Mouse (Mus musculus) forelimb bud, embryonic 11.5 days (tissue): ENCODE results near the gene Krt33b.

Experiments used
- DNase-seq: peaks from one replicate; pipeline ENCODE4 v3.0.0-alpha.2; 2012; ENCODE audit warnings: low read depth, low spot score

Gene Krt33b

DNA sequence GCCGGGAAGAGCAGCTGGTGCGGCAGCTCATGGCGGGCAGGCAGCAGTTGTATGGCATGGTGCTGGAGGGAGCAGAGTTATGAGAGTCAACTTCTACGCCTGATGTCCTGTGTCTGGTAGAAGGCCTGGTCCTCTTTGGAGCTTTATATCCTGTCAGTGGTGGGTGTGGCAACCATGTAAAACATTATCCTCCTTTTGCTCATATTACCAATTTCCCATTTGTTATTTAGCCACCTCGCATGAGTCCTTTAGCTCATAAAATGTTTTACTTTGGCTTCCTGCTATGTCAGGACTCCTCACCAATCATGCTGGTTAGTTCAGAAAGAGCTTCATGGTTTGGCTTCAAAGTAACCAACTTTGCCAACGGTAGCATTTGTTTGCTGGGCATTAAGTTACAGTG is at the start of gene Krt33b:
Gene Krt33b, minus strand, starts transcription at position 101 of the 400 bp plus-strand sequence.
- DNase-seq: no peak

- DNase-seq: no peak
Measured at GRCm38 (mm10) chr11:100073873-100074272, 44.2 kb upstream of the Krt33b start.

GRCm38 (mm10) chr11:100067293-100068036 is 37.8 kb upstream of the Krt33b start:
- DNase-seq: no peak

DNA sequence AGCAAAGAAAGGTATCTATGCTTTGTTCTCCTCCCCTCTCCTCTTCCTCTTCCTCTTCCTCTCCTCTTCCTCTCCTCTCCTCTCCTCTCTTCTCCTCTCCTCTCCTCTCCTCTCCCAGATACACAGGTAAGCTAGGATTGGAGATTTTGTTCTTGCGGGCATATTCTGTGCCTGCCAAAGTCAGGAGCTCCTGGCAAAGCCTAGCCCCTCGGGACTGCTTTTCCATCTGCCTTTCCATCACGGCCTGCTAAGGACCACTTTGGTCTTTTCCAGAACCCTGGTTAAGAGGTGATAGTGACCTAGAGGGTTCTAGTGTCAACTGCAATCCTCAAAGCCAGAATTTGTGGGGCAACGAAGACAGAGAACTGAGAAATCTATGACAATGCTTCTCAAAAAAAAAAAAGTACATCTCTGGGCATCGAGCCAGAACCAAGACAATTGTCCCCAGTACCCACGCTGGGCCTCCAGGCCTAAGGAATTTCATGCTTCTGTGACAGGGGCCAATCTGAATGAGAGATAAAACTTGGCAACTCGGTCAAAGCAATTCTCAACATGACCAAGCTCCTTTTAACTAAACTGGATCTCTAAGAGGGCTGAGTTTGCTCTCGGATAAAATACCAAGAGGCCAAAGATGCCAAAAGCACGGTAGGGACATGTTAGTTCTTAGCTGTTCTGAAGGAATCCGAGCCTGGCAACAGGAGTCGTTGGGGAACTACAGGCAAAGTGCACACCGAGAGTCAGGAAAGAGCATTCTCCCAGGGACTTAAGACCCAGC is 36.8 kb upstream of the Krt33b start:
- DNase-seq: no peak

DNA sequence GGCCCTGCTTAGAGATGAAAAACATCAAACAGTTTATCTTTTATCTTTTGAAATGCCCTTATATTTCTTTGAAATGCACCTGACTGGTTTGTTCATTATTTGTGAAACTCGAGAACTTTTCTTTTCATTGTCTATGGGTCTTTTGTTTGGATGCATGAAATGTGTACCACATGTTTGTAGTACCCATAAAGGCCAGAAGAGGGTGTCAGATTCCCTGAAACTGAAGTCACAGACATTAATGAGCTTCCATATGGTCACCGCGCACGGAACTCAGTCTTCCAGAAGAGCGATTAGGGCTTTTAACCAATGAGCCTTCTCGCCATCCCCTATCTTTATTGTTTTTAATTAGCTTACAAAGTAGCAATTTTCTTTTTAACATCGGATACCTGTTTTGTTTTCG is 29.2 kb upstream of the Krt33b start:
- DNase-seq: peak; percentile 14

DNA sequence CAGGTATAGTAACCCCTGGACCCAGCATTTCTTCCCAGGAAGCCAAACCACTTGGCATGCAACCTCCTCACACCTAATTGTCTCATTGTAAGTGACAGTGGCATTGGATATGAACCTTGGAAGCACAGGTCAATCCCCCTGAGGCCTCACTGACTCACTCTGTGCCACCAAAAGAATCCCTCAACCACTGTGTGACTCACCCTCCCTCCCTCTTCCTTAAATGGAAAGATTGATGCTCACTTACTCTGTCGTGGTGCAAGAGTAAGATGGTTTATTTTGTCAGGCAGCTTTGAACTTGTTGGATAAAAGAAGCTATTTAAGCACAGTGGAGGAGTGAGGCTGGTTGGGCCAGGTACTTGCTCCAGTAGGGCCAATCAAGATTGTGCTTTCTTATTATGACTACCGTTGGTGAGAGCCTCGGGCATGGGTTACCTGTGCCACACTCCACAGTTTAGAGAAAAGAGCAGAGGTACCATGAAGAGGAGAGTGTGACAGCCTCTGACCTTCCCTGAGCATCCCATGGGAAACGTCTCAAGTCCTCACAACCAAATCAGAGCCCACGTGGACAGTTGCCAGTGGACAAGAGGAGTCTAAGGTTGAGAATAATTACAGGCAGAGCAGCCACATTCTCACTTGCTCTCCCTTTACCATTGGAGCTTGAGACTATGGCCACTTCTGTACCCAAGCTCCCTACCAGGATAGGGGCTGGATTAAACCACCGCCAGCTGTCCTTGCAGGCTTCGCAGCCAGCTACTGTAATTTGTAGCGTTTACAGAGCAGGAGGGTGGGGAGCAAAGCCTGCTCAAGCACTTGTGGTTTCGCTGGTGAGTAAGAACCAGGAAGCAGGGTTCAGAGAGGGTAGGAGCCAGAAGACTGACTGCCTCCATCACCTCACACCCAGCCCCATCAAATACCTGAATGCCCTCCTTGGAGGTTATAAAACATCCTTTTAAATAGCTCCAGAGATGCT is 26.3 kb upstream of the Krt33b start:
- DNase-seq: no peak

DNA sequence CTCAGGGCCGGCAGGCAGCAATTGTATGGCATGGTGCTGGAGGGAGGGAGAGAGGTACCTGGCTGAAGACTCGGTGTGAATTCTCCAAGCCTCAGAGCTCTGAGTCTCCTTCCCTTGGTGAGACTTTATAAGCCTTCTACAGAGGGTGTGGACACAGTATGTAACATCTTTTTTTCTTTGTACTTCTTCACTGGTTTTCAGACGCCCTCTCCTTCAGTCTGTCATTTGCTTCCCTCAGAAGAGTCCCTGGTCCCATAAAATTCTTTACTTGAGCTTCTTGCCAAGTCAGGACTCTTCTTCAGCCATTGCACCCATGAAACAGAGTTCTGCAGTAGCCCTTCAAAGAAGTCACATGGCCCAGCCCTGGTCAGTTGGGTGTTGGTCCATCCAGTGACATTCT is 20.8 kb upstream of the Krt33b start, which contains the start of gene Krt31:
Gene Krt31, minus strand, starts transcription at position 101 of the 400 bp plus-strand sequence.
- no peak for DNase-seq

- DNase-seq: no peak
Measured at GRCm38 (mm10) chr11:100047193-100047592, 17.5 kb upstream of the Krt33b start.

DNA sequence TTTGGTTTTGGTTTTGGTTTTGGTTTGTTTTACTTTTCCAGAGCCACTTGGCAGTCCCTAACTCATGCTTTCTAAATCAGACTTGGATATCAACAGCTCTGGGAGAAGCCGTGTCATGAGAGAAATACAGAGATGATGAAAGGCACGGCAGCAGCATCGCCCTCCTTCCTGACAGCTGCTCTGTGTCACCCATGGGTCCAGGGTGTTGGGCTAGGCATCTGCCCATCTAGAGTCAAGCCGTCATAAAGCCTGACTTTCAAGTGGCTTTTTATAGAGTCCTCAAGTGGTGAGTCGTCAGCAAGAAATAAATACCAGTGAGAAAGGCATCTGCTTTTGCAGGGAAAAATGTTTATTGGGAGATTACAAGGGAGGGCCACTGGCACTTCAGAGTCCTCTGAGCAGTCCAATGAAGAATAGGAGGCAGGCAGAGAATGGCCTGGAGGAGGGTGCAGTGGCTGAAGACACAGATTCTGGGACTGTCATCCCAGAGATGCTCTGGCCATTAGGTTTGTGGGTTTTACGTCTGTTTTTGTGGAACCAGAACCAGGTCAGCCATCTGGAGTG is 16.7 kb upstream of the Krt33b start:
- DNase-seq: no peak

DNA sequence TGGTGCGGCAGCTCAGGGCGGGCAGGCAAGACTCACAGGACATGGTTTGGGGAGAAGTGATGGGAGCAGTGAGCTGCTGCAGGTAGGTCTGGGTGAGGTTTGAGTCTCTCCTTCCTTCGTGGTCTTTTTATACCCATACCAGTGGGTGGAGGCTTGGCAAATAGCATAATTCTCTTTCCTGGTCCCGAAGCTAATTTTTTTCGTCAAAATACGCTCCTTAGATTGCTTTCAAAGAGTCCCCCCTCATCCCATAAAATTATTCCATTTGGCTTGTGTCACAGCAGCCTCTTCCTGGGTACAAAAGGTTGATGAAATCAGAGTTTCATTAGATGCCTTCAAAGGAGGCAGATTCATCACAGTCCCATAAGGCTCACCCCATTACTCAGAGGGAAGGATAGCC is 11.8 kb upstream of the Krt33b start, which contains the start of gene Krt34:
Gene Krt34, minus strand, starts transcription at position 101 of the 400 bp plus-strand sequence.
- DNase-seq: no peak

- DNase-seq: no peak
Measured at GRCm38 (mm10) chr11:100021438-100021837, 8.2 kb downstream of the Krt33b start.

GRCm38 (mm10) chr11:100019466-100019865 is 10.2 kb downstream of the Krt33b start:
- no peak for DNase-seq

DNA sequence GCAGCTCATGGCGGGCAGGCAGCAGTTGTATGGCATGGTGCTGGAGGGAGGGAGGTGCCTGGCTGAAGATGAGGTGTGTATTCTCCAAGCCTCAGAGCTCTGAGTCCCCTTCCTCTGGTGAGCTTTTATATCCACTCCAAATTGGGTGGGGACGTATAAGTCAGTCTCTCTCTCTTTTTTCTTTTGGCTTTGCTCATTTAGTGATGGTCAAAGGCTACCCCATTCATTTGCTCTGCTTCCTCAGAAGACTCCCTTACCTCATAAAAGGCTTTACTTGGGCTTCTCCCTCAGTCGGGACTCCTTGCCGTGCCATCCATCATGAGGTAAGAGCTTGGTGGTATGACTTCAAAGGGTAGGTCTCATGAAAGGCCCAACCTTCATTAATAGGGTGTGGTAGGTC is 13.6 kb downstream of the Krt33b start, which contains the start of gene Krt33a:
Gene Krt33a, minus strand, starts transcription at position 101 of the 400 bp plus-strand sequence.
- DNase-seq: no peak

DNA sequence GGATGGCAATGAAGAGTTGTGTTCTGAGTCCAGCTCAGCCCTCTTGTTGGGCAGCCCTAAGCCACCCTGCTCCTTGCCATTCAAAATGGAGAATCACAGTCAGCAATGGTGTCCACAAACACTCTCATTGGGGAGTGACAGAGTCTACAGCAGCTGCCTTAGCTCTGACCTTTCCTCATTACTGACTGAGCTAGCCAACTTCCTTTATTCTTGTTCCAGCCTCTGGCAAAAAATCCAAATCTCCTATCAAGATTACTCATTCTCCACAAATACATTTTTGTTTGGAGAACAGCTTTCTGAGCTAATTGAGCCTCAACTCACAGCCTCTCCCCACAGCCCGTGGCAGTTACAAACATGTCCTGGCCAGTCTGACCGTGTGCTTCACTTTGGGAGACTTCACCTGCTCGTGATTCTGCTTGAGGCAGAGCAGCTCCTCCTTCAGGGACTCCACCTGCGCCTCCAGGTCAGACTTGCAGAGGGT is 15.9 kb downstream of the Krt33b start:
- no peak for DNase-seq

- no peak for DNase-seq
Measured at GRCm38 (mm10) chr11:100010682-100011081, 19.0 kb downstream of the Krt33b start.

DNA sequence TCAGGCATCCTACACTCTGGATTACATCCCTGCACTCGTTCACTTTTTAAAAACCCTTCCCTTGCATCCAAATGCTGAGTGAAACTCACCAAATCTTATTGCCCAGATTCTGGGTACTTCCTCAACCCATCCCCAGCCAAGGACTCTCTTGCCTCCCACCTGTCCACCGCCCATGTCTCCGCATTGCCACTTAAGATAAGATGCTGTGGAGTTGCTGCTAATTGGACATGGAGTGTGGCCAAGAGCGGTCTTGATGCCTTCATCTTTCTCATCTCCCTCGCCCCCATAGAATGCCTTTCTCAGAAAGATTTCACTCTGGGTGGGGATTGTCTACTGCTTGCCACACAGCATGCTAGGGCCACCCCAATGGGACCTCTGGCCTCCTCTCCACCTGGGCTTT is 21.3 kb downstream of the Krt33b start:
- DNase-seq: no peak

DNA sequence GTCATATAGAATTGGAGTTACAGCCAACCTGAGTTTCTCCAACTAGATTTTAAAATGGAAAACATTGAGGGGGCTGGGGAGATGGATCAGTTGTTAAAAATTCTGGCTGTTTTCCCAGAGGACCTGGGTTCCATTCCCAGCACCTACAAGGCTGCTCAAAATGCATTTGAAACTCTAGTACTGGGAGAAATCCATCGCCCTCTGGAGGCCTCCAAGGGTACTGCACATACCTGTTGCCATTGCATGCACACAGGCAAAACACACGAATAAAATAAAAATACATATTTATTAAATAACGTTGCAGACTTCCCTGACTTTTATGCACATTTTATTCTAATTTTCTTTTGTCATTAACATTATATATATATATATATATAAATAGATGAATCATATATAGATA is 23.0 kb downstream of the Krt33b start:
- no peak for DNase-seq

DNA sequence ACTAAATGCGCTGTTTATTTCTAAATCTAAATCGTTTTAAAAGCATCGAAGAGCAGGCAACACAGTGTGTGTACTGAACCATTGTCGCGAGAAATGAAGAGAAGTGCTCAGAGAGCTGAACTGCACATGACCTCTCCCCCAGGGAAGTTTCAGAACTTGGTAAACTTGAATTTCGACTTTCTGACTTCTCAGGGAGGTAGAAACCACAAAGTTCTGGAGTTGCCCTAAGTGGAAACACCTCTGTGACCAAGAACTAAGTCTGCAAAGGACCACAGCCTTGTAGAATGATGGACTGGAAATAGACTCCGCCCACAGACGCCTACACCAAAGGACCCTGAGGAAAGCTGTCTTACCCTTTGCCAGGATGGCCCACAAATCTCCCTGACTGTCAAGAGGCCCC is 23.8 kb downstream of the Krt33b start:
- no peak for DNase-seq

GRCm38 (mm10) chr11:100004846-100005245 is 24.8 kb downstream of the Krt33b start:
- DNase-seq: peak; percentile 45

DNA sequence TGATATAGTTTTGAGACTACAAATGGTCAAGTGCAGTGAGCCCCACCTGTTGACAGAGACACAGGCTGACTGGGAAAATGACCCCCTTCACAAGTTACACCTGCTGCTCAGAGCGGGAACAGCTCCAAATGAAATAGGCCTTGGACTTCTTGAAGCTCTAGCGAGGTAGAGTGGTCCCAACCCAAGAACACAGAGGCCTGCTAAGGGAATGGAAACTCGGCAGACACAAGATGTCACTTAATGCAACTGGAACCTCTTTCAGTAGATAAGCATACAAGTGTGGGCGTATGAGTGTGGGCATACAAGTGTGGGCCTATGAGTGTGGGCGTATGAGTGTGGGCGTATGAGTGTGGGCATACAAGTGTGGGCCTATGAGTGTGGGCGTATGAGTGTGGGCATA is 30.6 kb downstream of the Krt33b start:
- DNase-seq: no peak

GRCm38 (mm10) chr11:99994384-99994661 is 35.3 kb downstream of the Krt33b start:
- no peak for DNase-seq
